Mouse (Mus musculus) small intestine, adult 2 months (tissue): ENCODE measurements around the gene Phpt1.

Experiments used
- CTCF ChIP-seq: fragments of 200-500 bp; IDR thresholded peaks from 2 replicates; pipeline ENCODE4 v1.5.1; 2012; ENCODE audit warnings: low read depth, mild to moderate bottlenecking, control low read depth, inconsistent platforms, low read length, moderate library complexity, mixed read lengths; ENCODE audit not compliant: insufficient replicate concordance, insufficient read length; ENCODE audit errors: extremely low read depth
- POLR2A ChIP-seq: fragments of 200-500 bp; IDR thresholded peaks from 2 replicates; pipeline ENCODE4 v1.6.1; 2012; ENCODE audit warnings: low read depth, mild to moderate bottlenecking, control low read depth, inconsistent platforms, low read length, moderate library complexity

DNA sequence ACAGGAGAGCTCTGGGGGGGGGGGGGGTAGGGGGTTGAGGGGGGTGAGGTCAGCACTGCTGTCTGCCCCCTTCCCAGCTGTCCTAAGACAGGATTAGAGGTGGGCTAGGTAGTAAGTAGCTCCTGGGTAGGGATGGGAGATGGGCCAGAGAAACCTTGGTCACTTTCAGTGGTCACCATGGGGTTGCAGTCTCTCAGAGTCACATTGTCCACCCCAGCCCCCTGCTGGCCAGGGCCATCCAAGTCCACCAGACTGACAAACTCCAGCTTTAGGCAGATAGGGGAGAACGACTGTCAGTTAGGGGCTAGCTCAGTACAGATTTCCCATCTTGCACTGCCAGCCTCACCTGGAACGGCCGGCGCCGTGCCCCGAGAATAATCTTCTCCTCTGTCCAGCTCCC lies 8.5 kb downstream of the Phpt1 start:
- TF ChIP-seq POLR2A (no peak), CTCF (no peak)
